Comparison of ENCODE assay signal across 9 mouse cellular contexts in the genomic region with DNA sequence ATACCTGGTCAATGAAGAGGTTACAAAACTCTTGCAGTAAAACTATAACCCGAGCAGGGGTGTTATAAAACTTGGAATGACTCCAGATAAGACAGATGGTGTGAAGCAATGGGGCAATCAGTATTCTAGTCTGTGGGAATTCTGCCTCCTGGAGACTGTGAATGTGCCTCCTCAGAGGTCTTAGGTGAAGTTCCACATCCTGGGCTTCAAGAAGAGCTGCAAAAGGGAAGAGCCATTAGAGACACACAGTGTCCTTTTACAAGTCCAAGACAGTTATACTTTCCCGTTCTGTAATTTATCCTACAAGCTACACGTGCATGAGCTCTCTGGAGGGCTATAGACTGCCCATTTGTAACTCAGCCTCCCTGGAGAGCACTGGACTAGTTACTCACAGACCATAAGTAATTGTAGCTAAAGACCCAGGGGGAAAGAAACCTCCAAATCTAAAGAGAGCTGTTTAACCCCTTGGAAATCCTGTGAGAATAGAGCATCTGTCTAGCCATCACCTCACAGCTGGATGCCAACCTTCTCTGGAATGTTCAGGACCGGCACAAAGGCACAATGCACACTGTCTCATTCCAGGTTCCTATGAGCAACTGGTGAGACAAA. TPM values are rescaled to one million over a fixed set of nuclear protein-coding genes. Genes with fewer than 3 reads are reported as not detected.
A peak's percentile ranks its signal among the peaks of the same experiment; 100 is the strongest.
DNase-seq lines count a peak whose midpoint lies in the region; TF ChIP-seq lines count a peak whose summit lies in the region.
"Had no signal": no experiment of that assay in that cellular context is flagged by ENCODE, and none has a peak within 500 bp of the region (broad histone marks: within the 10 kb centered on the region; RNA-seq: fewer than 3 reads in every experiment).

No protein-coding gene starts in this region.

- no peaks in the 10 kb centered on the region for H3K9me3 ChIP-seq in ES-E14 (ENCODE audit: control insufficient read depth, insufficient read depth, low read depth, low read length)

- DNase-seq in kidney, adult 9 months, result peak; percentile 48
- DNase-seq in kidney, adult 8-10 months, result no peak
- no peak for DNase-seq in ES-E14 (ENCODE audit: low read depth, low spot score)
- DNase-seq in cerebellum, adult 9-11 months, result peak; percentile 52
- DNase-seq in large intestine, adult 2 months (ENCODE audit: low read depth, low spot score), result peak; percentile 45
- no peak for DNase-seq in spleen, postnatal 4 days (ENCODE audit: low spot score in 2 of 2)
- no peak for DNase-seq in B cell, adult 2 months
- no peak for DNase-seq in urinary bladder, postnatal 36 days (ENCODE audit: low spot score in 2 of 2)

- in situ Hi-C loops in ES-E14 (cut with MboI; ENCODE audit: low sequenced_read_pairs in 2 of 2, unreplicated experiment in 2 of 2), result no loop called here

- H3K27ac ChIP-seq in ES-E14 (ENCODE audit: insufficient read depth, low read depth, low read length, poor library complexity, severe bottlenecking), result no peak overlapping the region

- no peaks in the 10 kb centered on the region for H3K36me3 ChIP-seq in ES-E14 (ENCODE audit: control insufficient read depth, insufficient read depth, low read length, poor library complexity, severe bottlenecking)

- WGBS in large intestine, adult 2 months, result 19% methylated on average over 4 of the region's 4 CpGs

- no peak overlapping the region for H3K4me3 ChIP-seq in ES-E14 (ENCODE audit: insufficient read depth in 1 of 2, low read depth in 1 of 2, low read length in 2 of 2, poor library complexity in 1 of 2, severe bottlenecking in 1 of 2)

- H3K9ac ChIP-seq in ES-E14 (ENCODE audit: insufficient read depth, low read depth, low read length, poor library complexity, severe bottlenecking), result no peak overlapping the region

- no peaks in the 10 kb centered on the region; a peak in 1 of 4 replicates for H3K4me1 ChIP-seq in ES-E14 (ENCODE audit: control insufficient read depth in 2 of 2, insufficient read depth in 2 of 2, low read length in 2 of 2, poor library complexity in 1 of 2)

TF ChIP-seq in ES-E14, 5 proteins besides CTCF, POLR2A, EP300 and RAD21:
- TF ChIP-seq ZNF384 (IDR thresholded peaks at IDR 0.05; ENCODE audit: low read depth, low read length) (no peak), ZC3H11A (IDR thresholded peaks at IDR 0.05; ENCODE audit: borderline replicate concordance, low read depth, low read length) (no peak), HCFC1 (IDR thresholded peaks at IDR 0.05; ENCODE audit: borderline replicate concordance, insufficient read depth, low read length) (no peak), CHD2 (IDR thresholded peaks at IDR 0.05; ENCODE audit: low read depth, low read length) (peak; percentile 21; the same call in 1 of the 2 replicates), MAFK (IDR thresholded peaks at IDR 0.05; ENCODE audit: insufficient read depth, low read depth, low read length) (no peak)

RNA-seq across cellular contexts. Expression of gene Dnah11, which starts 11.9 kb away (rescaled TPM):
- total RNA-seq in ES-E14 (2012; rRNA removed), result 0.42 and 0.45 TPM in 2 replicates
- 0.01 and 0.03 TPM in 2 replicates for polyA plus RNA-seq in large intestine, adult 2 months (2012; rRNA removed)
- polyA plus RNA-seq: heart, embryonic 14.5 days had no signal

Comparison
In these comparisons a context has a peak if more than half of its experiments do, and no peak if none do; other contexts are left out.
1. DNase-seq: peak in kidney, adult 9 months (single experiment), cerebellum, adult 9-11 months (single experiment) and large intestine, adult 2 months (single experiment); none in kidney, adult 8-10 months (0 of 2), ES-E14 (single experiment), spleen, postnatal 4 days (0 of 2), B cell, adult 2 months (0 of 2) and urinary bladder, postnatal 36 days (0 of 2).